Mouse (Mus musculus) stomach, postnatal 0 days (tissue): ENCODE measurements at regions not wholly inside any gene's neighbourhood (a gene's known extent, or its start where the extent isn't known, plus 50 kb on each side); places are given as distances from the start of the nearest gene placed in this dataset.

Experiments used
- CTCF ChIP-seq: IDR thresholded peaks from 2 replicates; pipeline ENCODE4 v1.5.1; 2016; ENCODE audit warnings: antibody characterized with exemption, low read depth, mild to moderate bottlenecking, moderate library complexity
- EP300 ChIP-seq: optimal IDR thresholded peaks from 2 replicates; pipeline ENCODE3; 2016; ENCODE audit warnings: antibody characterized with exemption

DNA sequence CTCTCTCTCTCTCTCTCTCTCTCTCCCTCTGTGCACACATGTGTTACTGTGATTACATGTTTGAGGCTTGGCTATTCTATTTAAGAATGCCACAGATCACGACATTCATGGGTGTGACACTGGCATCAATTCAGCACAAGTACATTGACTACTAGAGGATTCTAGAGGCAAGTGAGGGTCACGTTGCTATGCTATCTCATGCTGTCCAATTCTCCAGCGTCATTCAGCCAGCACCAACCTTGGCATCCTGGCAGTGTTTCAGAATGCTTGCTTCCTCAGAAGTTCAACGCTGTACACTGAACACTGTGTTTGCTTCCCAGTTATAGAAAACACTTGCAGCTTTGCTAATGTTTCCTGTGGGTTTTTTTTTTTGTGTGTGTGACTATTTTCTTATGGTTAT lies 167.6 kb downstream of the Fam198b start:
- no peak for TF ChIP-seq EP300
- TF ChIP-seq CTCF: no peak
